Mouse (Mus musculus): ENCODE measurements around the gene Wfdc16. TPM values are rescaled to one million over a fixed set of nuclear protein-coding genes. Genes with fewer than 3 reads are reported as not detected.
"Not testable (repeated sequence)": the region's sequence is repeated elsewhere in the genome, so short reads cannot be mapped to it uniquely, and the experiment has no call there.

The Wfdc16 gene
- total RNA-seq, 2 experiments from 2014 or later: not detected

DNA sequence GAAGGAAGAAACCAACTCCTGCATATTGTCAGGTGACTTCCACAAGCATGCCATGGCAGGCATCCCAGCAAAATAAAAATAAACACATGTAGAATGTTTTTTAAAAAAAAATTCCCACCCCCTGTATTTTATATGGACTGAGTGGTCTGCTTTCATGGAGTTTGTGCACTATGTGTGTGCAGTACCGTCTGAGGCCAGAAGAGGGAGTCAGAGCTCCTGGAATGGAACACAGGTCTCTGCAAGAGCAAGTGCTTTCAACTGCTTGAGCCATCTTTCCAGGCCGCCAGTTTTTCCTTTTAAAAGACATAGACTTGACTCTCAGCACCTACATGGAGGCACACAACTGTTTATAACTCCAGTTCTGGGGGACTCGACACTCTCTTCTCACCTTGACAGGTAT, 35.1 kb downstream of the Wfdc16 start:
- DNase-seq (ENCODE audit: low spot score in 2 of 2): no peak

DNA sequence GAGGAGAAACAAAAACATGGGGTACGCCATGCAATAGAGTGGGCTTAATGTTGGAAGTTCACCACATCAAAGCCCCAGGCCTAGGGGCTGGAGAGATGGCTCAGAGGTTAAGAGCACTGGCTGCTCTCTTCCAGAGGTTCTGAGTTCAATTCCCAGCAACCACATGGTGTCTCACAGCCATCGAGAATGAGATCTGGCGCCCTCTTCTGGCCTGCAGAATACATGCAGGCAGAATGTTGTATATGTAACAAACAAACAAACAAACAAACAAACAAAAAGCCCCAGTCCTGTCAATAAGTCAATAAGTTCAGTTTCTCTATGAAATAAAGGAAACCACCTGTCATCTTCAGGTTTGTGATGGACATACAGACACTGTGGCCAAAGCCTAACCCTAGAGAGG, 38.4 kb downstream of the Wfdc16 start:
- DNase-seq (ENCODE audit: low spot score in 2 of 2): no peak

DNA sequence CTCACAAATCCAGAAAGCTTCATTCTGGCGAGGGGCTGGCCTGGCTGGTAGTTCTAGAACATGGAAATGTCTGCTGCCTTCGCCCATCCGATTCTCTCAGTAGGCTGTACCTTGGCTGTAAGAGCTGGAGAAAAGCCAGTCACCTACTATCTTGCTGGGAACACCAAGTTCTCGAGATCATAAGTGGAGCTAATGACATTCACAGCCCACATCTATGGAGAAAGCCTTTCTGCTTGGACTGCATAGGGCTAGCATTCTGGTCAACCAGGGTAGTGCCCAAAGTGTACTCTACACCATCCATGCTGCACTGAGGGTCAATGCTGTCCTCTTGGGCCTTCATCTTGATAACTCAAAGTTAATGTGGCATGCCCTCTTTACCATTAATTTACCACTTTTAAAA, 45.1 kb downstream of the Wfdc16 start, which contains the start of gene Eppin:
Gene Eppin, minus strand, starts transcription at position 101 of the 400 bp plus-strand sequence.
- no peak for DNase-seq (ENCODE audit: low spot score in 2 of 2)

DNA sequence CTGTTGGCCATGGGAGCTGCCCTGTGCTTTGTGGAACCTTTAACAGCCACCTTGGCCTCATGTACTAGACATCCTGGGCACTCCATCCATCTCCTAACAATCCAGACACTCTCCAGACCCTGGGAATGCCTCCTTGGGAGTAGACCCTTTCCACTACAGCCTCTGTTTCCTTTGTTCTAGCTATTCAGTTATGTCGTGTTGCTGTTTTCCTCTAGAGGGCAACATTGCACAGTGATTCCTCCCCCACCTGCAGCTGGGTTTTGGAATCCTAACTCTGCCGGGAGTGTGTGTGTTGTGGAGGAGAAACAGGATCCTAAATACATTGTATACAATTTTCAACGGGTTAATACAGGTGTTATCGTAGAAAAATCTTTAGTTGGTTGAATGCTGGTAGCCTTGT, 46.6 kb downstream of the Wfdc16 start:
- peak; percentile 16 to 27 for DNase-seq (ENCODE audit: low spot score in 2 of 2)

DNA sequence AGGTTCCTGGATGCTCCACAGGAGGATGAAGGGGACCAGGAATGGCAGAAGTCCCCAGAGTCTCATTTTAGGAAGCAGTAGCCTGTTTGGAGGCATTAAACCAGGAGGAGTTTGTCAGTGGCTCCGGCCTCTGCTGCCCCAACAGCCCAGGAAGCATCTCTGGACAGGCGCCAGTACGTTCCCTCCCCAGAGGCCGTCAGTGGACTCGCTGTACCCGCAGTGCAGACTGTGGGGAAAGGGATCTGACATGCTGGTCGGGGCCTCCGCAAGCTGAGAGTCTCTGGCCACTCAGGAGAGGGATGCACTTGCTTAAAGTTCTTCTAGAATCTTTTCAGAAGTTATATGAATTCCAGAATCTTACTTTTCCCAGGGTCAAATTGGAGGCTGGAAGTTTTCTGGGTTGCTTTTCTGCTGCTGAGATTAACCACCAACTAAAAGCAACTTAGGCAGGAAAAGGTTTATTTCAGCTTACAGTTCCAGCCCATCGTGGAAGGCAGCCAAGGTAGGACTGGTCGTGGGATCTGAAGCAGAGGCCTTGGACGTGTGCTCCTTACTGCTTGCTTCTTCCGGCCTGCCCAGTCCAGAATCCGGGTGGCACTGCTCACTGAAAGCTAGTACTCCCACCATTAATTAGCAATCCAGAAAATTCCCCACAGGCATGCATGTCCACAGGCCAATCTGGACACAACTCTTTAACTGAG, 53.4 kb downstream of the Wfdc16 start, which contains the start of gene Wfdc6a:
Gene Wfdc6a, minus strand, starts transcription at position 423 of the 701 bp plus-strand sequence.
- not testable (repeated sequence) for DNase-seq (ENCODE audit: low spot score in 2 of 2)

Other genes with a start within 250 kb of the Wfdc16 start
- gene Slpi, start 249.7 kb downstream of the Wfdc16 start, total RNA-seq (2021): under 1 TPM in 1 of 2 experiments, not detected in 1; 0.82 TPM
- under 1 TPM; 0.33 to 0.56 TPM for gene Rbpjl, start 235.7 kb downstream of the Wfdc16 start, total RNA-seq (2021)
- gene Matn4, start 233.6 kb downstream of the Wfdc16 start, total RNA-seq (2021): 1 to 10 TPM; 8.4 to 8.5 TPM
- gene Sdc4, start 194.9 kb downstream of the Wfdc16 start, total RNA-seq (2021): 10 to 100 TPM; 72.7 to 80.1 TPM
- 10 to 100 TPM; 43.5 to 44.6 TPM for gene Sys1, start 181.8 kb downstream of the Wfdc16 start, total RNA-seq (2021)
- 1 to 10 TPM; 2.0 to 6.4 TPM for gene Gm20458, start 177.8 kb downstream of the Wfdc16 start, total RNA-seq (2021)
- gene Trp53tg5, start 165.1 kb downstream of the Wfdc16 start, total RNA-seq (2021): not detected
- 100 to 1,000 TPM; 108 to 126 TPM for gene Dbndd2, start 152.7 kb downstream of the Wfdc16 start, total RNA-seq (2021)
- gene Pigt, start 141.3 kb downstream of the Wfdc16 start, total RNA-seq (2021): 10 to 100 TPM; 83.0 to 89.2 TPM
- gene Wfdc2, start 76.4 kb downstream of the Wfdc16 start, total RNA-seq (2021): under 1 TPM in 1 of 2 experiments, not detected in 1; 0.59 TPM
- gene Spint3, start 65.3 kb downstream of the Wfdc16 start, total RNA-seq (2021): not detected
- gene Wfdc6a, start 53.3 kb downstream of the Wfdc16 start, total RNA-seq (2021): not detected
- gene Eppin, start 45.2 kb downstream of the Wfdc16 start, total RNA-seq (2021): not detected
- not detected for gene Wfdc6b, start 25.3 kb downstream of the Wfdc16 start, total RNA-seq (2021)
- not detected for gene Wfdc8, start 25.2 kb downstream of the Wfdc16 start, total RNA-seq (2021)
- gene Wfdc10, start 17.2 kb upstream of the Wfdc16 start, total RNA-seq (2021): not detected
- not detected for gene Wfdc9, start 17.8 kb upstream of the Wfdc16 start, total RNA-seq (2021)
- gene Wfdc11, start 35.3 kb upstream of the Wfdc16 start, total RNA-seq (2021): not detected
- not detected for gene Wfdc13, start 46.3 kb upstream of the Wfdc16 start, total RNA-seq (2021)
- gene Spint4, start 59.7 kb upstream of the Wfdc16 start, total RNA-seq (2021): not detected
- not detected for gene Spint5, start 76.5 kb upstream of the Wfdc16 start, total RNA-seq (2021)
- gene Wfdc3, start 107.1 kb upstream of the Wfdc16 start, total RNA-seq (2021): 1 to 10 TPM; 1.3 to 1.5 TPM
- 10 to 100 TPM; 34.5 to 37.5 TPM for gene Dnttip1, start 107.2 kb upstream of the Wfdc16 start, total RNA-seq (2021)
- not detected for gene Ube2c, start 131.1 kb upstream of the Wfdc16 start, total RNA-seq (2021)
- gene Tnnc2, start 141.2 kb upstream of the Wfdc16 start, total RNA-seq (2021): 1 to 10 TPM; 1.7 TPM
- 10 to 100 TPM; 52.9 to 57.0 TPM for gene Snx21, start 147.0 kb upstream of the Wfdc16 start, total RNA-seq (2021)
- 10 to 100 TPM; 25.5 to 26.1 TPM for gene Acot8, start 166.1 kb upstream of the Wfdc16 start, total RNA-seq (2021)
- 10 to 100 TPM; 10.1 to 10.2 TPM for gene Zswim3, start 166.3 kb upstream of the Wfdc16 start, total RNA-seq (2021)
- 10 to 100 TPM; 23.2 to 25.2 TPM for gene Zswim1, start 183.9 kb upstream of the Wfdc16 start, total RNA-seq (2021)
- gene Spata25, start 189.7 kb upstream of the Wfdc16 start, total RNA-seq (2021): not detected
- 10 to 100 TPM; 93.1 to 93.6 TPM for gene Ctsa, start 194.1 kb upstream of the Wfdc16 start, total RNA-seq (2021)
- gene Neurl2, start 194.7 kb upstream of the Wfdc16 start, total RNA-seq (2021): 1 to 10 TPM; 3.1 TPM
- 10 to 100 TPM; 90.7 to 93.5 TPM for gene Pltp, start 218.9 kb upstream of the Wfdc16 start, total RNA-seq (2021)
- 10 to 100 TPM; 40.6 to 46.1 TPM for gene Pcif1, start 240.5 kb upstream of the Wfdc16 start, total RNA-seq (2021)

All from left cerebral cortex, adult 18-20 months (tissue).